ENCODE assay signal across 30 mouse cellular contexts in genomic region chr7:40362719-40363118, GRCm38 (mm10).
DNase-seq lines count a peak whose midpoint lies in the region; ATAC-seq and TF ChIP-seq lines count a peak whose summit lies in the region.
"Had no signal": no experiment of that assay in that cellular context is flagged by ENCODE, and none has a peak within 500 bp of the region (broad histone marks: within the 10 kb centered on the region; RNA-seq: fewer than 3 reads in every experiment).

No protein-coding gene starts in this region.

- peaks cover 7% of the 10 kb centered on the region for H3K4me1 ChIP-seq in midbrain, embryonic 11.5 days (ENCODE audit: control insufficient read depth, insufficient read depth, low read length)
- H3K4me1 ChIP-seq in midbrain, postnatal 0 days (ENCODE audit: insufficient read depth, low read length), result no peaks in the 10 kb centered on the region
- H3K4me1 ChIP-seq in neural tube, embryonic 12.5 days, result no peaks in the 10 kb centered on the region; the same call in 1 of the 2 replicates
- H3K4me1 ChIP-seq: limb, embryonic 12.5 days had no signal

- no peak overlapping the region for H3K27ac ChIP-seq in midbrain, embryonic 11.5 days (ENCODE audit: low read depth, low read length)
- no peak overlapping the region for H3K27ac ChIP-seq in midbrain, postnatal 0 days (ENCODE audit: low read depth, low read length)
- H3K27ac ChIP-seq in neural tube, embryonic 12.5 days, result no peak overlapping the region
- H3K27ac ChIP-seq: forebrain, embryonic 10.5 days; heart, adult 2 months; heart, embryonic 13.5 days; limb, embryonic 12.5 days; macrophage had no signal

- ATAC-seq in midbrain, embryonic 11.5 days (ENCODE audit: low FRiP score), result peak; percentile 86
- ATAC-seq in midbrain, postnatal 0 days (ENCODE audit: low FRiP score), result no peak
- peak; percentile 78 for ATAC-seq in neural tube, embryonic 12.5 days (ENCODE audit: low FRiP score, low read depth)
- ATAC-seq: forebrain, embryonic 16.5 days; hindbrain, embryonic 16.5 days; intestine, embryonic 16.5 days; liver, postnatal 0 days; lung, postnatal 0 days had no signal

- 12% methylated on average over 2 of the region's 2 CpGs for WGBS in midbrain, embryonic 11.5 days
- 8% methylated on average over 2 of the region's 2 CpGs for WGBS in midbrain, postnatal 0 days
- 6% methylated on average over 2 of the region's 2 CpGs for WGBS in neural tube, embryonic 12.5 days

- no peaks in the 10 kb centered on the region for H3K36me3 ChIP-seq in midbrain, embryonic 11.5 days (ENCODE audit: control insufficient read depth, insufficient read depth, low read length)
- no peaks in the 10 kb centered on the region for H3K36me3 ChIP-seq in midbrain, postnatal 0 days (ENCODE audit: insufficient read depth, low read length)
- no peaks in the 10 kb centered on the region for H3K36me3 ChIP-seq in neural tube, embryonic 12.5 days
- H3K36me3 ChIP-seq: forebrain, embryonic 10.5 days; heart, embryonic 13.5 days; limb, embryonic 12.5 days had no signal

- DNase-seq in midbrain, embryonic 11.5 days (ENCODE audit: low spot score, missing footprints), result peak; percentile 87
- no peak for DNase-seq in midbrain, postnatal 0 days (ENCODE audit: low spot score)
- peak; percentile 95 for DNase-seq in R1 (ENCODE audit: low read depth, low spot score)
- peak; percentile 41 for DNase-seq in embryo, embryonic 11 days
- DNase-seq in spleen, postnatal 10 days (ENCODE audit: low spot score in 2 of 2), result no peak
- no peak for DNase-seq in gastrocnemius, postnatal 25 days
- no peak for DNase-seq in ovary, adult 18-20 months (ENCODE audit: low spot score)
- DNase-seq: adrenal gland, adult 8-10 months; cerebellum, adult 18-20 months; cerebellum, postnatal 14 days; gastrocnemius, postnatal 14 days; heart, adult 2 months; heart, postnatal 14 days; kidney, adult 9 months; kidney, postnatal 14 days; liver, postnatal 0 days; retina, postnatal 1 day; right cerebral cortex, postnatal 25 days; spleen, adult 18-20 months; thymus, postnatal 14 days had no signal

- no peak overlapping the region for H3K9ac ChIP-seq in midbrain, embryonic 11.5 days (ENCODE audit: low read length)
- H3K9ac ChIP-seq in midbrain, postnatal 0 days (replicated peaks; ENCODE audit: low read length, poor library complexity, severe bottlenecking), result no peak overlapping the region
- no peak overlapping the region for H3K9ac ChIP-seq in neural tube, embryonic 12.5 days
- H3K9ac ChIP-seq: heart, embryonic 13.5 days; limb, embryonic 12.5 days; liver, postnatal 0 days had no signal

- H3K4me3 ChIP-seq in midbrain, embryonic 11.5 days (ENCODE audit: low read depth, low read length), result no peak overlapping the region
- no peak overlapping the region for H3K4me3 ChIP-seq in midbrain, postnatal 0 days (ENCODE audit: low read depth, low read length)
- no peak overlapping the region for H3K4me3 ChIP-seq in neural tube, embryonic 12.5 days
- H3K4me3 ChIP-seq: forebrain, embryonic 10.5 days; heart, adult 2 months; heart, embryonic 13.5 days; limb, embryonic 12.5 days had no signal

- TF ChIP-seq CTCF in midbrain, postnatal 0 days (IDR thresholded peaks at IDR 0.05), result no peak

- H3K27me3 ChIP-seq in midbrain, embryonic 11.5 days (ENCODE audit: control insufficient read depth, insufficient read depth, low read length), result no peaks in the 10 kb centered on the region
- no peaks in the 10 kb centered on the region for H3K27me3 ChIP-seq in midbrain, postnatal 0 days (ENCODE audit: insufficient read depth, low read length)
- no peaks in the 10 kb centered on the region for H3K27me3 ChIP-seq in neural tube, embryonic 12.5 days (replicated peaks)
- H3K27me3 ChIP-seq: heart, embryonic 13.5 days; limb, embryonic 12.5 days had no signal

- no peaks in the 10 kb centered on the region for H3K9me3 ChIP-seq in midbrain, embryonic 11.5 days (ENCODE audit: control insufficient read depth, low read length)
- no peaks in the 10 kb centered on the region for H3K9me3 ChIP-seq in midbrain, postnatal 0 days (ENCODE audit: low read length)
- no peaks in the 10 kb centered on the region for H3K9me3 ChIP-seq in neural tube, embryonic 12.5 days
- H3K9me3 ChIP-seq: forebrain, embryonic 10.5 days; heart, embryonic 13.5 days; limb, embryonic 12.5 days had no signal

- no peak overlapping the region for H3K4me2 ChIP-seq in midbrain, embryonic 11.5 days
- H3K4me2 ChIP-seq in midbrain, postnatal 0 days (ENCODE audit: low read depth, low read length, poor library complexity, severe bottlenecking), result no peak overlapping the region
- H3K4me2 ChIP-seq in neural tube, embryonic 12.5 days (replicated peaks), result no peak overlapping the region
- H3K4me2 ChIP-seq: heart, embryonic 13.5 days; limb, embryonic 12.5 days; liver, embryonic 11.5 days had no signal

Comparison
In these comparisons a context has a peak if more than half of its experiments do, and no peak if none do; other contexts are left out.
1. DNase-seq: peak in midbrain, embryonic 11.5 days (single experiment), R1 (single experiment) and embryo, embryonic 11 days (single experiment); none in midbrain, postnatal 0 days (single experiment), spleen, postnatal 10 days (0 of 2), gastrocnemius, postnatal 25 days (single experiment) and ovary, adult 18-20 months (single experiment).